8 mouse cellular contexts compared by ENCODE assay signal in genomic region chr10:111107387-111107786, GRCm38 (mm10). TPM values are rescaled to one million over a fixed set of nuclear protein-coding genes. Genes with fewer than 3 reads are reported as not detected.
DNase-seq lines count a peak whose midpoint lies in the region; ATAC-seq and TF ChIP-seq lines count a peak whose summit lies in the region.

No protein-coding gene starts in this region.

- no peaks in the 10 kb centered on the region for H3K36me3 ChIP-seq in forebrain, postnatal 0 days (ENCODE audit: insufficient read depth)
- H3K36me3 ChIP-seq in forebrain, embryonic 13.5 days (ENCODE audit: poor library complexity, severe bottlenecking) = no peaks in the 10 kb centered on the region
- no peaks in the 10 kb centered on the region for H3K36me3 ChIP-seq in macrophage (ENCODE audit: inconsistent target)

- 66% methylated on average over 7 of the region's 7 CpGs for WGBS in forebrain, postnatal 0 days
- WGBS in forebrain, embryonic 13.5 days = 70% methylated on average over 7 of the region's 7 CpGs
- WGBS in macrophage (ENCODE audit: missing documents) = 31% methylated on average over 7 of the region's 7 CpGs

- peak; percentile 68 for TF ChIP-seq CTCF in forebrain, postnatal 0 days (IDR thresholded peaks at IDR 0.05; ENCODE audit: low read depth)
- peak; percentile 52; the same call in 1 of the 2 replicates for TF ChIP-seq CTCF in brain, embryonic 14.5 days (IDR thresholded peaks at IDR 0.05; ENCODE audit: borderline replicate concordance, extremely low read depth, insufficient read depth, insufficient read length)

- peaks cover 64% of the 10 kb centered on the region for H3K79me2 ChIP-seq in macrophage (ENCODE audit: inconsistent target)

- no peaks in the 10 kb centered on the region for H3K4me1 ChIP-seq in forebrain, postnatal 0 days (ENCODE audit: insufficient read depth)
- H3K4me1 ChIP-seq in forebrain, embryonic 13.5 days = no peaks in the 10 kb centered on the region

- no peaks in the 10 kb centered on the region for H3K27me3 ChIP-seq in forebrain, postnatal 0 days (ENCODE audit: insufficient read depth, low read length)
- H3K27me3 ChIP-seq in forebrain, embryonic 13.5 days = no peaks in the 10 kb centered on the region

- H3K9ac ChIP-seq in forebrain, postnatal 0 days = no peak overlapping the region
- no peak overlapping the region for H3K9ac ChIP-seq in forebrain, embryonic 13.5 days

- TF ChIP-seq POLR2A in brain, embryonic 14.5 days (IDR thresholded peaks at IDR 0.05; ENCODE audit: borderline replicate concordance, extremely low read depth, insufficient read depth, insufficient read length, poor library complexity, severe bottlenecking) = no peak

- H3K4me3 ChIP-seq in forebrain, postnatal 0 days (ENCODE audit: low read depth, low read length) = no peak overlapping the region
- no peak overlapping the region for H3K4me3 ChIP-seq in forebrain, embryonic 13.5 days
- H3K4me3 ChIP-seq in macrophage (ENCODE audit: inconsistent target) = no peak overlapping the region

- no peaks in the 10 kb centered on the region for H3K9me3 ChIP-seq in forebrain, postnatal 0 days (ENCODE audit: low read length)
- no peaks in the 10 kb centered on the region for H3K9me3 ChIP-seq in forebrain, embryonic 13.5 days (replicated peaks)

- H3K4me2 ChIP-seq in forebrain, postnatal 0 days (ENCODE audit: low read depth) = no peak overlapping the region
- no peak overlapping the region for H3K4me2 ChIP-seq in forebrain, embryonic 13.5 days

- no peak for ATAC-seq in forebrain, postnatal 0 days
- ATAC-seq in forebrain, embryonic 13.5 days = no peak

- DNase-seq in forebrain, postnatal 0 days = peak; percentile 47
- DNase-seq in CD4-positive helper T cell, adult 2 months (ENCODE audit: low read depth, low spot score) = peak; percentile 80
- peak; percentile 52 for DNase-seq in brain, embryonic 14.5 days (ENCODE audit: low read depth)
- peak; percentile 54 for DNase-seq in gastrocnemius, adult 18-20 months (ENCODE audit: low spot score)
- peak; percentile 53 for DNase-seq in left cerebral cortex, adult 11 months (ENCODE audit: low spot score)
- peak; percentile 67 to 83 for DNase-seq in spleen, postnatal 10 days (ENCODE audit: low spot score in 2 of 2)

- H3K27ac ChIP-seq in forebrain, postnatal 0 days (ENCODE audit: low read depth, low read length) = no peak overlapping the region
- H3K27ac ChIP-seq in forebrain, embryonic 13.5 days = no peak overlapping the region
- peak overlapping the region; percentile 48 for H3K27ac ChIP-seq in macrophage

RNA-seq across cellular contexts. Expression of gene Osbpl8, which starts 57.2 kb away (rescaled TPM):
- total RNA-seq in forebrain, postnatal 0 days (2014; rRNA removed) = 81.1 and 89.5 TPM in 2 replicates
- 11.7 and 16.6 TPM in 2 replicates for polyA plus RNA-seq in forebrain, postnatal 0 days (2015; fragmentation: Nextera tagmentation; extraction: Ambion mirVana)
- 17.0 and 17.3 TPM in 2 replicates for polyA plus RNA-seq in forebrain, embryonic 13.5 days (2015; fragmentation: Nextera tagmentation; extraction: Ambion mirVana)
- 21.0 and 24.2 TPM in 2 replicates for polyA plus RNA-seq in brain, embryonic 14.5 days (2012; rRNA removed)
- total RNA-seq in gastrocnemius, adult 18-20 months (2021) = 10 to 100 TPM; 13.1 to 17.0 TPM
- 1,000 to 10,000 TPM in 13 of 26 experiments, 100 to 1,000 TPM in 13; 377 to 2,472 (median 952) TPM for total RNA-seq in macrophage (2018; cell fraction: chromatin; rRNA removed)
- total RNA-seq in macrophage (2018; cell fraction: cytosol; rRNA removed) = 100 to 1,000 TPM; 337 to 883 (median 545) TPM
- total RNA-seq in macrophage (2018; cell fraction: nucleus; rRNA removed) = 1,000 to 10,000 TPM in 9 of 26 experiments, 100 to 1,000 TPM in 17; 456 to 1,463 (median 788) TPM
- 244 to 329 TPM (median 315 TPM) in 3 replicates for polyA plus RNA-seq in macrophage (2018)
